Mouse (Mus musculus) bone marrow macrophage, adult 2 months (primary cell): ENCODE results near the gene Col13a1.

Experiments used
- CTCF ChIP-seq: IDR thresholded peaks from 2 replicates; pipeline ENCODE4 v1.5.1; 2012; ENCODE audit warnings: low read depth, mild to moderate bottlenecking, low read length, moderate library complexity
- POLR2A ChIP-seq: IDR thresholded peaks from 2 replicates; pipeline ENCODE4 v1.6.1; 2012; ENCODE audit warnings: mild to moderate bottlenecking, low read depth, low read length, borderline replicate concordance

DNA sequence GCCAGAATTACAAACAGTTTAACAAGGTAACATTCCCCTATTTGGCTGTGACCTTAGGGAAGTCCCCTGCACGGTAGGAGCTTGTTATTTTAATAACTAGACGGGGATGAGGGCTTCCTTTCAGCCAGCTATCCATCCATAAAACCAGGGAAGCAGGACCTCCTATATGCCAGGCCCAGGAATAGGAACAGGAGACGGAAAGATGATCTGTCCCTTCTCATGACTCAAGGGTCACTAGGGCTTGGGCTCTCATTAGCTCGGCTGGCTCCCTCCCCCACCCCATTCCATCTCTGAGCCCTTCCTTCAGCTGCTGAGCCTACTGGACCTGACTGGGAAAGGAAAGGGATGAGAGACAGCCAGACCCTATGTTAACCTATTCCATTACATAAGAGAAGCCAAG lies 67.1 kb downstream of the Col13a1 start:
- no peak for TF ChIP-seq POLR2A
- no peak for TF ChIP-seq CTCF
